Mouse (Mus musculus) adrenal gland, adult 8-10 months (tissue): Measurements from ENCODE around the gene Btbd35f14. TPM values are rescaled to one million over a fixed set of nuclear protein-coding genes. Genes with fewer than 3 reads are reported as not detected.
"Not testable (repeated sequence)": the region's sequence is repeated elsewhere in the genome, so short reads cannot be mapped to it uniquely, and the experiment has no call there.

Source experiments
- DNase-seq: peaks from one replicate; pipeline ENCODE4 v3.0.0; 2022
- total RNA-seq, 4 experiments: library from RNA; stranded (reverse); gene quantifications; 2 replicates each; pipeline ENCODE4 v1.2.4; 2022

Gene Btbd35f14
- not detected for total RNA-seq

DNA sequence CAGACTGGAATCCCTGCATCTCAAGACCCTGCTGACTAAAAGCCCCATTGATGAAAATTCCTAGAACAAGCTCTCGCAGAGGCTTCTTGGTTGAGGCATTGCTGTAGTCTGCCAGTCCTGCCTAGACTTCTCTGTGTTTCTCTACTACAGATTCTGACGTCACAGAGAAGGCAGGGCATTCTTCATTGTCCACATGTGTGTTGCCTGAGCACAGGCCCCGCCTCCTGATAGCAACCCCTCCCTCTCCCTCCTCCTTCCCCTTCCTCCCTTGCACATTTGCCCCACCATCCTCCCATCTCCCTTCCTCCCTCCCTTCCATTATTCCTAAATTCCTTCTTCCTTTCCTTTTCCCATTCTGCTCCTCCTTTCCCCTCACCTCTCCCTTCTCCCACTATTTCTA is at the start of gene Btbd35f14:
Gene Btbd35f14 (minus strand): TSS at position 101 of the 400 bp plus-strand sequence.
- DNase-seq, result not testable (repeated sequence)

DNA sequence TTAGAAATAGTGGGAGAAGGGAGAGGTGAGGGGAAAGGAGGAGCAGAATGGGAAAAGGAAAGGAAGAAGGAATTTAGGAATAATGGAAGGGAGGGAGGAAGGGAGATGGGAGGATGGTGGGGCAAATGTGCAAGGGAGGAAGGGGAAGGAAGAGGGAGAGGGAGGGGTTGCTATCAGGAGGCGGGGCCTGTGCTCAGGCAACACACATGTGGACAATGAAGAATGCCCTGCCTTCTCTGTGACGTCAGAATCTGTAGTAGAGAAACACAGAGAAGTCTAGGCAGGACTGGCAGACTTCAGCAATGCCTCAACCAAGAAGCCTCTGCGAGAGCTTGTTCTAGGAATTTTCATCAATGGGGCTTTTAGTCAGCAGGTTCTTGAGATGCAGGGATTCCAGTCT is 45.3 kb downstream of the Btbd35f14 start, which contains the start of gene Btbd35f13:
Gene Btbd35f13 (plus strand): TSS at position 301 of the 400 bp plus-strand sequence.
- DNase-seq, result not testable (repeated sequence)

Other genes with a start within 250 kb of the Btbd35f14 start
- gene Btbd35f15, start 125.0 kb downstream of the Btbd35f14 start, total RNA-seq, result not detected
- not detected for gene Btbd35f13, start 45.2 kb downstream of the Btbd35f14 start, total RNA-seq